Mouse (Mus musculus) ovary, postnatal 14 days (tissue): ENCODE measurements around the gene Actrt1.

ENCODE experiments used
- DNase-seq: peaks from one replicate; pipeline ENCODE4 v3.0.0; 2022; ENCODE audit warnings: low spot score

Actrt1 gene

GRCm38 (mm10) chrX:46328707-46329106 lies at the start of gene Actrt1:
TSS of gene Actrt1 (plus strand) at chrX:46329007.
- no peak for DNase-seq

- no peak for DNase-seq
These were observed 2.8 kb downstream of the Actrt1 start for GRCm38 (mm10) chrX:46331463-46332115.
